Mouse (Mus musculus): Measurements from ENCODE around the gene Lrrk1. TPM values are rescaled to one million over a fixed set of nuclear protein-coding genes. Genes with fewer than 3 reads are reported as not detected.

Lrrk1 gene
- polyA plus RNA-seq, 1 experiment from 2014 or later = 2.9 TPM

DNA sequence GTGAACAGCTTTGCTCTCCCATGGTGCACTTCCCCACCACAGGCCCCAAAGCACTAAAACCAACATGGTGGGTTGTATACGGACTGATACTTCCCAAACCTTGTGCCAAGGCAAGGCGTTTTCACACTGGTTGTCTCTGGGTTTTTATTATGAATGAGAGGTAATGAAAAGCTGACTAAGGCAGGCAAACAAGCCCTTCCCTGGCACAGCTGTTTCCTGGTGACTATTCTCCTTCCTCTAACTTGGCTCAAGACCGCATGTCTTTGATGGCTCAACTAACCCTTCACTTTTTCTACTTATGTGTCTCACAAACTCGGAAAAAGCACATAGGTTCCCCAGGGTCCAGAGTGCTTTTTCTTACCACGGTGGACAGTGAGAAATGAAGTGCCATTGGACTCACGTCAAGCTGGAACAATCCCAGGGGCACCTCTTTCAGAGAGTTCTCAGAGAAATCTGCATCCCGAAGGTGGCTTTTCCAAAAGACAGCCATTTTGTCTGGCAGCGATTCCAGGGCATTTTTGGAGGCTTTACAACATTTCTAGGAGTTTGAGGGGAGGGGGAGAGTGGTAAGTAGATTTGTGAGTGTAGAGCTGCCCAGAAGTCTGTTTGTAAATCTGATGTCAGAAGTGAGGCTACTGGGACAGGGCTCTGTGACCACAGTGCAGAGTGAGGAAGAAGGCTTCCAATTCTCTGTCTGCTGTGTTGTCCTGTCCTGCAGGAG is 83.0 kb downstream of the Lrrk1 start:
- Histone ChIP-seq H3K36me3 (ENCODE audit: control insufficient read depth, insufficient read depth, low read length) (no peaks in the 10 kb centered on the region), H3K4me1 (replicated peaks; ENCODE audit: control insufficient read depth, insufficient read depth, low read length) (no peaks in the 10 kb centered on the region), H3K27me3 (ENCODE audit: control insufficient read depth, insufficient read depth, low read length) (no peaks in the 10 kb centered on the region), H3K4me3 (ENCODE audit: low read depth, low read length) (no peak overlapping the region), H3K9me3 (ENCODE audit: control insufficient read depth, low read length) (no peaks in the 10 kb centered on the region), H3K9ac (ENCODE audit: low read depth, low read length) (no peak overlapping the region), H3K27ac (ENCODE audit: low read depth, low read length) (no peak overlapping the region), H3K4me2 (replicated peaks; ENCODE audit: low read depth, low read length) (no peak overlapping the region)
- no peak for ATAC-seq (ENCODE audit: low FRiP score)
- no peak for DNase-seq (ENCODE audit: low spot score)
- WGBS = 86% methylated on average over 8 of the region's 8 CpGs

DNA sequence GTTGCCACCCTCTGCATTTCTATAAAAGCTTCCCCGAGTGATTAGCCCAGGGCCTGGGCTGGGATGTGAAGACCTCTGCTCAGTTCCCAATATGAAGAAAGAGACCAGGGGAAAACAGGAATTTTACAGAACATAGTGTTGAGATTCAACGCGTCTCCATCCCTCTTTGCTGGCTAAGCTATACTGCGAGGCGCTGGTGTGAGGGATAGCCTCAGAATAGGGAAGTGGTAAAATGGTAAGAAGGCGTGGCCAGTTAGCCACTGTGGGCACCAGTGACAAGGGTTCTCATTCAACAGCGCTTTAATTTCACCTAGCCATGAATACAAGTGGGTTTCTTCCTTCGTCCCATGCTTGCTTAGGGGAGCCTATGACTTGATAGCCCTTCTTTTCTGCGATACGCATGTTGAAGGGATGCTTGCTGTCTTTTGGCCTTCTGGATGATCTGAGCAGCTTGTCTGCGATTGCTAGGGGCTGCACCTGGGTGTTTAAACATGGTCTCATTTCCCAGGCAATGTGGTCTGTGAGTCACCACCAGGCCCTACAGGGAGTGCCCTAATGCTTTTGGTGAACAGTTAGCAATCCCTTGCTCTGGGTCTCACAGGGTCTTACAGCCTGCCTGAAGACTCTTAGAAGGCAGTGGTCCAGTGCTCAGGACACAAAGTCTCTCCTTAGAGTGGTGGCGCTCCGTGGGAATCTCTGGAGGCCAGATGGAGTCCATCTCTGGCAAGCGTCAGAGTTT is 84.1 kb downstream of the Lrrk1 start:
- H3K27ac ChIP-seq (ENCODE audit: low read depth, low read length) = no peak overlapping the region
- no peaks in the 10 kb centered on the region for H3K9me3 ChIP-seq (ENCODE audit: control insufficient read depth, low read length)
- no peak overlapping the region for H3K4me3 ChIP-seq (ENCODE audit: low read depth, low read length)
- H3K9ac ChIP-seq (ENCODE audit: low read depth, low read length) = no peak overlapping the region
- H3K4me2 ChIP-seq (replicated peaks; ENCODE audit: low read depth, low read length) = no peak overlapping the region
- DNase-seq (ENCODE audit: low spot score) (no peak), ATAC-seq (ENCODE audit: low FRiP score) (no peak)
- 92% methylated on average over 14 of the region's 14 CpGs for WGBS
- H3K36me3 ChIP-seq (ENCODE audit: control insufficient read depth, insufficient read depth, low read length) = no peaks in the 10 kb centered on the region
- no peaks in the 10 kb centered on the region for H3K27me3 ChIP-seq (ENCODE audit: control insufficient read depth, insufficient read depth, low read length)
- no peaks in the 10 kb centered on the region for H3K4me1 ChIP-seq (replicated peaks; ENCODE audit: control insufficient read depth, insufficient read depth, low read length)

DNA sequence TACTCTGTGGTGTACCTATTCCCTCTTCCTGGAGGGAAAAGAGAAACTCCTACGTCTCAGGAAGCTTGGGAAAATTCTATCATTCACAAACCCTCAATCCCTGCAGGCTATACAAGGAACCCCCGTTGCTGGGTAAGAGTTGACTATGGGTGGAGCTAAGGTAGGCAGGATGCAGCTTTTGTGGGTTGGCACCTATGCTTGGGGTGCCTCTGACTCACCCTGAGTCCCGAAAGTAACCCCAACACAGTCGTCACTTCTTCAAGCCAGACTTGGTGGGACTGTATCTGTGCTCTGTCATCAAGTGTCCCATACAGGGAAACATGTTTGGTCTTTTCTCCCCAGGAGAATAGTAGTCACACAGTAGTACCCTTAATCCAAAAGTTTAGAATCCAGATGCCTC is 86.7 kb downstream of the Lrrk1 start:
- H3K27ac ChIP-seq (ENCODE audit: low read depth, low read length) = no peak overlapping the region
- 79% methylated on average over 4 of the region's 4 CpGs for WGBS
- H3K36me3 ChIP-seq (ENCODE audit: control insufficient read depth, insufficient read depth, low read length) = no peaks in the 10 kb centered on the region
- ATAC-seq (ENCODE audit: low FRiP score) (no peak), DNase-seq (ENCODE audit: low spot score) (no peak)
- H3K9ac ChIP-seq (ENCODE audit: low read depth, low read length) = no peak overlapping the region
- H3K4me2 ChIP-seq (replicated peaks; ENCODE audit: low read depth, low read length) = no peak overlapping the region
- H3K4me3 ChIP-seq (ENCODE audit: low read depth, low read length) = no peak overlapping the region
- H3K4me1 ChIP-seq (replicated peaks; ENCODE audit: control insufficient read depth, insufficient read depth, low read length) = no peaks in the 10 kb centered on the region
- no peaks in the 10 kb centered on the region for H3K27me3 ChIP-seq (ENCODE audit: control insufficient read depth, insufficient read depth, low read length)
- no peaks in the 10 kb centered on the region for H3K9me3 ChIP-seq (ENCODE audit: control insufficient read depth, low read length)

DNA sequence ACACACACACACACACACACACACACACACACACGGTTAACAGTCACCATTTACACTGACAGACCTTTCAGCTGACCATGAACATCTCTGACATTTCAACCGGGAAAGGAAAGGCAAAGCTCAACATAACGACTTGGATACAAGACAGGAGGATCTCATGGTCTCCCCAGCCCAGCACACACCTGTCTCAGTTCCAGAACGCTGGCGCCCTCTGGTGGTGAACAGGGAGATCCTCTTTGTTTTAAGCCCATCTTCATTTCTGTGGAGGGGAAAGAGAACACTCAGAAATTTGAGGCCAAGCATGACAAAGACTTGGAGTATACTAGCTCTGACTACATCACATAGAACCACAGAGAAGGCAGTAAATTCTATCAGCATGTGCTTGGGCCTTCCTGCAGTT is 87.5 kb downstream of the Lrrk1 start:
- DNase-seq (ENCODE audit: low spot score) (peak; percentile 89), ATAC-seq (ENCODE audit: low FRiP score) (peak; percentile 51; the same call in 1 of the 2 replicates)
- no peaks in the 10 kb centered on the region for H3K36me3 ChIP-seq (ENCODE audit: control insufficient read depth, insufficient read depth, low read length)
- no peak overlapping the region for H3K9ac ChIP-seq (ENCODE audit: low read depth, low read length)
- 6% methylated on average over 5 of the region's 5 CpGs for WGBS
- H3K4me3 ChIP-seq (ENCODE audit: low read depth, low read length) = no peak overlapping the region
- H3K4me2 ChIP-seq (replicated peaks; ENCODE audit: low read depth, low read length) = no peak overlapping the region
- no peaks in the 10 kb centered on the region for H3K27me3 ChIP-seq (ENCODE audit: control insufficient read depth, insufficient read depth, low read length)
- H3K4me1 ChIP-seq (replicated peaks; ENCODE audit: control insufficient read depth, insufficient read depth, low read length) = no peaks in the 10 kb centered on the region
- H3K9me3 ChIP-seq (ENCODE audit: control insufficient read depth, low read length) = no peaks in the 10 kb centered on the region
- H3K27ac ChIP-seq (ENCODE audit: low read depth, low read length) = no peak overlapping the region

DNA sequence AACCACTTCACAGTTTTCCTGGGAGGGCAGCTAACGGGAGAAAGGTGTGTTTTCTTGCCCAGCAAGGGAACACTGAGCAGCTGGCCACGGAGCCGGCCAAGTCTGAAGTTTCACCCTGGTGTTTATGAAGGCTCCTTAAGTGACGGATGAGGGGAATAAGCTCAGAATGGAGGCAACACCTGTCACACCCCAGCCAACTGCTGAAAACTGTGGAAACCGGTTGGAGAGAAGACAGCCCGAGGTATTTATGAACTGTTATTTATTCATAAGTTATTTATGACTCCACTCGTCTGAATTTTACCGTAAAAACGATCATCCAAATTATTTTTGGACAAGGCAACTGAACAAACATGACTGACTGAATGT is 90.5 kb downstream of the Lrrk1 start:
- Histone ChIP-seq H3K4me2 (replicated peaks; ENCODE audit: low read depth, low read length) (no peak overlapping the region), H3K9ac (ENCODE audit: low read depth, low read length) (no peak overlapping the region), H3K4me1 (replicated peaks; ENCODE audit: control insufficient read depth, insufficient read depth, low read length) (peaks cover under 1% of the 10 kb centered on the region; the same call in 1 of the 2 replicates), H3K27ac (ENCODE audit: low read depth, low read length) (no peak overlapping the region), H3K4me3 (ENCODE audit: low read depth, low read length) (no peak overlapping the region), H3K36me3 (ENCODE audit: control insufficient read depth, insufficient read depth, low read length) (no peaks in the 10 kb centered on the region), H3K9me3 (ENCODE audit: control insufficient read depth, low read length) (no peaks in the 10 kb centered on the region), H3K27me3 (ENCODE audit: control insufficient read depth, insufficient read depth, low read length) (no peaks in the 10 kb centered on the region)
- ATAC-seq (ENCODE audit: low FRiP score) = no peak
- 73% methylated on average over 9 of the region's 9 CpGs for WGBS
- no peak for DNase-seq (ENCODE audit: low spot score)

DNA sequence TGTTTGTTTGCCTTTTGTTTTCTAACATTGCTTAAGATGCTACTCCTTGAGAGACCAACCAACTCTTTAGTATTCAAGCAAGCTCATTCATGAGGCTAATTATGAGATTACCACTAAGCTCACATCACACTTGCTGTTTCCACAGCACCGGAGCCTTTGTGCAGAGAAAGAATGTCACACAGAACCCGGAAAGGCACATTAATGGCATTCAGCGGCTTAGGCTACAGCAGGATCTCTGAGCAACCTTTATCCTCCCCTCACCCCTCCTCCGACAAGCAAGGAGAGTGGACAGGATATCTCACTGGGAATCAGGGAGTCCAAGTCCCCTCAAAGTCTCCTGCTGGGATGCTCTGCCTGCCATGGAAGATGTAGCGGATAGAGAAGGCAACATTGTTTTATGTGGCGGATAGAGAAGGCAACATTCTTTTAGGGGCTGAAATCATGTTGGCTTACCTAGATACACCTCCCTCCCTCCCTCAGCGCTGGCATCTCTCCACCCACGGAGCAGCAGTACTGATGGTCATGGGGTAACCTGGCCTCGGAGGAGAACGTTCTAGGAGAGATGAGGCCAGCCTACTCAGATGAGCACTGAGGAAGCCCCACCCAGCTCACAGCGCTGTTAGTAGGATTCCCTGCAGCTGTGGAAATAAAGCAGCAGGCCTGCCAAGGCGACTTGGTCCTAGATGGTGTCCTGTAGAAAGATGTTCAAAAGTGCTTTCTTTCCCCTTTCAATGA is 91.1 kb downstream of the Lrrk1 start:
- Histone ChIP-seq H3K4me2 (replicated peaks; ENCODE audit: low read depth, low read length) (no peak overlapping the region), H3K36me3 (ENCODE audit: control insufficient read depth, insufficient read depth, low read length) (no peaks in the 10 kb centered on the region), H3K9me3 (ENCODE audit: control insufficient read depth, low read length) (no peaks in the 10 kb centered on the region), H3K4me3 (ENCODE audit: low read depth, low read length) (no peak overlapping the region), H3K9ac (ENCODE audit: low read depth, low read length) (no peak overlapping the region), H3K4me1 (replicated peaks; ENCODE audit: control insufficient read depth, insufficient read depth, low read length) (peaks cover 2% of the 10 kb centered on the region; the same call in 1 of the 2 replicates), H3K27me3 (ENCODE audit: control insufficient read depth, insufficient read depth, low read length) (no peaks in the 10 kb centered on the region), H3K27ac (ENCODE audit: low read depth, low read length) (no peak overlapping the region)
- 62% methylated on average over 12 of the region's 12 CpGs for WGBS
- no peak for DNase-seq (ENCODE audit: low spot score)
- ATAC-seq (ENCODE audit: low FRiP score) = no peak

DNA sequence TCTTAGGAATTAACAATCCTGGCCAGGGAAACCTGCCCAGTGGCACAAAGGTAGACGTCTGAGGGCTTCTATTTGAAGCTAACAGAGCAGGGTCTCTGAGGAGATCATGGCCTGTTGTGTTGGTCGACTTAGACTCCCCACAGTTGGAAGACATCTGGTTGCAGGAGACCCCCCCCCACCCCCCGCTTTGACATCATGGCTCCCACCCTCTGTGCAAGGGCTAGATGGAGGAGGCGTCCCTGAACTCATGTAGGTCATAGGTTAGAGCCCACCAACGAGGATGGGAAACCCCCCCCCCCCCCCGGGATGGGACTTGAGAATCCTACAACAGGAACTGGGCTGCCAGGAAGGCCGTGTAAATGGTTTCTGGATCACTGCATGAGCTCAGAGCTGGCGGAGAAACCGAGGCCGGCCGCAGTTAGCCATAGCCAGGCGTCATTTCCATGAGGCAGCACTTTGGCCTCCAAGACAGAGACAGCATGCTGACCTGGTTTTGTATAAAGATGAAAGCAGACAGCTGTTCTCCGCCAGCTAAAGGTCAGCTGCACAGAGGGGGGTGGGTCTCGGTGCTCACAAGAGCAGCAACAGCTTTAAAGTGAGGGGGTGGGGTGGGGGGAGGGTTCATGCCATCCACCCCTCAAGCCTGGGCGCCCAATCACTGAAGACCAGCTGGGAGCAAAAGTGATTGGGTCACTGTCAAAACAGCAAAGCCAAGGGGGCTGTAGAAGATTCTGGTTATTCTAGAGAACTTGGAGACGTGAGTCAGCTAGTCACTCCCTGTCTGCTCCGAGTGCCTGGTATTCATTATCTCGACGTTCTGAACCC is 95.4 kb downstream of the Lrrk1 start:
- Histone ChIP-seq H3K9ac (ENCODE audit: low read depth, low read length) (no peak overlapping the region), H3K9me3 (ENCODE audit: control insufficient read depth, low read length) (no peaks in the 10 kb centered on the region), H3K4me3 (ENCODE audit: low read depth, low read length) (no peak overlapping the region), H3K27ac (ENCODE audit: low read depth, low read length) (no peak overlapping the region), H3K4me2 (replicated peaks; ENCODE audit: low read depth, low read length) (no peak overlapping the region), H3K27me3 (ENCODE audit: control insufficient read depth, insufficient read depth, low read length) (no peaks in the 10 kb centered on the region), H3K4me1 (replicated peaks; ENCODE audit: control insufficient read depth, insufficient read depth, low read length) (peaks cover 2% of the 10 kb centered on the region; the same call in 1 of the 2 replicates), H3K36me3 (ENCODE audit: control insufficient read depth, insufficient read depth, low read length) (no peaks in the 10 kb centered on the region)
- ATAC-seq (ENCODE audit: low FRiP score) (no peak), DNase-seq (ENCODE audit: low spot score) (peak; percentile 32)
- 32% methylated on average over 19 of the region's 19 CpGs for WGBS

DNA sequence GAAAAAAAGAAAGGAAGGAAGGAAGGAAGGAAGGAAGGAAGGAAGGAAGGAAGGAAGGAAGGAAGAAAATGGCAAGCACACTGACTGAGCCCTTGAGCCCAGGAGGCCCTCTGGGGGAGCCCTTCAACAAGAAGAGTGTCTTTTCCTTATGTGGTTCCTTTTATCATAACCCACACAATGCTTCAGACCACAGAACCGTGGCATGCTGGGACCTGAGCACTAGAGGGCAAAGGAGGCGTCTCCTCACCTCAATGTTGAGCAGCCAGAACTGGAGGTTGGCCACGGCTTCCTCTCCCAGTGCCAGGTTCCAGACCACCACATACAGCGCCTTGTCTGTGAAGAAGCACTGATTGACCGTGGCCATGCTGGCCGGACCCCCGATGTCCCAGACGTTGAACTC is 96.1 kb downstream of the Lrrk1 start:
- Histone ChIP-seq H3K9ac (ENCODE audit: low read depth, low read length) (no peak overlapping the region), H3K4me1 (replicated peaks; ENCODE audit: control insufficient read depth, insufficient read depth, low read length) (peaks cover 2% of the 10 kb centered on the region; the same call in 1 of the 2 replicates), H3K4me3 (ENCODE audit: low read depth, low read length) (no peak overlapping the region), H3K27me3 (ENCODE audit: control insufficient read depth, insufficient read depth, low read length) (no peaks in the 10 kb centered on the region), H3K4me2 (replicated peaks; ENCODE audit: low read depth, low read length) (no peak overlapping the region), H3K9me3 (ENCODE audit: control insufficient read depth, low read length) (no peaks in the 10 kb centered on the region), H3K27ac (ENCODE audit: low read depth, low read length) (no peak overlapping the region), H3K36me3 (ENCODE audit: control insufficient read depth, insufficient read depth, low read length) (no peaks in the 10 kb centered on the region)
- no peak for DNase-seq (ENCODE audit: low spot score)
- ATAC-seq (ENCODE audit: low FRiP score) = no peak
- 89% methylated on average over 8 of the region's 8 CpGs for WGBS
